Mouse (Mus musculus): ENCODE measurements around the gene Tspan4. TPM values are rescaled to one million over a fixed set of nuclear protein-coding genes. Genes with fewer than 3 reads are reported as not detected.

The Tspan4 gene
- polyA plus RNA-seq, 1 experiment from 2014 or later: 36.8 TPM

- Histone ChIP-seq H3K36me3 (peaks cover 45% of the 10 kb centered on the region), H3K4me2 (replicated peaks) (peak overlapping the region; percentile 72), H3K4me3 (peak overlapping the region; percentile 50), H3K4me1 (peaks cover 47% of the 10 kb centered on the region), H3K27me3 (no peaks in the 10 kb centered on the region), H3K9ac (peak overlapping the region; percentile 68), H3K9me3 (no peaks in the 10 kb centered on the region), H3K27ac (no peak overlapping the region)
- WGBS: 80% methylated on average over 15 of the region's 15 CpGs
- ATAC-seq (ENCODE audit: insufficient number of reproducible peaks, insufficient read depth, low FRiP score, low TSS enrichment): no peak
Observed at GRCm38 (mm10) chr7:141433517-141434400, 41.3 kb upstream of the Tspan4 start.

GRCm38 (mm10) chr7:141434464-141434863 lies 40.6 kb upstream of the Tspan4 start:
- peaks cover 52% of the 10 kb centered on the region for H3K36me3 ChIP-seq
- ATAC-seq (ENCODE audit: insufficient number of reproducible peaks, insufficient read depth, low FRiP score, low TSS enrichment): no peak

GRCm38 (mm10) chr7:141435129-141435855 lies 39.7 kb upstream of the Tspan4 start:
- Histone ChIP-seq H3K4me3 (peak overlapping the region; percentile 50), H3K27me3 (no peaks in the 10 kb centered on the region), H3K4me2 (replicated peaks) (peak overlapping the region; percentile 72), H3K9ac (peak overlapping the region; percentile 68), H3K27ac (peak overlapping the region; percentile 67), H3K9me3 (no peaks in the 10 kb centered on the region), H3K36me3 (peaks cover 57% of the 10 kb centered on the region), H3K4me1 (peaks cover 35% of the 10 kb centered on the region)
- ATAC-seq (ENCODE audit: insufficient number of reproducible peaks, insufficient read depth, low FRiP score, low TSS enrichment): no peak
- WGBS: 5% methylated on average over 17 of the region's 17 CpGs

More at GRCm38 (mm10) chr7:141434464-141434863, 40.6 kb upstream of the Tspan4 start:
- H3K4me1 ChIP-seq: peaks cover 40% of the 10 kb centered on the region
- H3K9ac ChIP-seq: peak overlapping the region; percentile 68
- H3K27ac ChIP-seq: peak overlapping the region; percentile 67; the same call in 1 of the 2 replicates
- 14% methylated on average over 8 of the region's 8 CpGs for WGBS
- H3K27me3 ChIP-seq: no peaks in the 10 kb centered on the region
- no peaks in the 10 kb centered on the region for H3K9me3 ChIP-seq
- peak overlapping the region; percentile 72 for H3K4me2 ChIP-seq (replicated peaks)
- H3K4me3 ChIP-seq: peak overlapping the region; percentile 50

GRCm38 (mm10) chr7:141435856-141436522 lies 39.1 kb upstream of the Tspan4 start:
- Histone ChIP-seq H3K9me3 (no peaks in the 10 kb centered on the region), H3K9ac (no peak overlapping the region), H3K27ac (no peak overlapping the region), H3K4me2 (replicated peaks) (peak overlapping the region; percentile 92), H3K4me3 (peak overlapping the region; percentile 67), H3K4me1 (peaks cover 35% of the 10 kb centered on the region), H3K27me3 (no peaks in the 10 kb centered on the region), H3K36me3 (peaks cover 56% of the 10 kb centered on the region)
- no peak for ATAC-seq (ENCODE audit: insufficient number of reproducible peaks, insufficient read depth, low FRiP score, low TSS enrichment)
- WGBS: 76% methylated on average over 9 of the region's 9 CpGs

GRCm38 (mm10) chr7:141436523-141436892 lies 38.5 kb upstream of the Tspan4 start:
- H3K36me3 ChIP-seq: peaks cover 56% of the 10 kb centered on the region
- peak overlapping the region; percentile 67 for H3K4me3 ChIP-seq
- H3K4me1 ChIP-seq: peaks cover 35% of the 10 kb centered on the region
- H3K27me3 ChIP-seq: no peaks in the 10 kb centered on the region
- peak overlapping the region; percentile 92 for H3K4me2 ChIP-seq (replicated peaks)
- ATAC-seq (ENCODE audit: insufficient number of reproducible peaks, insufficient read depth, low FRiP score, low TSS enrichment): no peak
- peak overlapping the region; percentile 72; the same call in 1 of the 2 replicates for H3K27ac ChIP-seq
- peak overlapping the region; percentile 87; the same call in 1 of the 2 replicates for H3K9ac ChIP-seq
- H3K9me3 ChIP-seq: no peaks in the 10 kb centered on the region
- WGBS: 66% methylated on average over 2 of the region's 2 CpGs

GRCm38 (mm10) chr7:141437178-141438120 lies 37.6 kb upstream of the Tspan4 start, which contains the start of gene Slc25a22:
Slc25a22 (minus strand) TSS chr7:141437892.
- no peaks in the 10 kb centered on the region for H3K27me3 ChIP-seq
- peak within 1 kb of the TSS; percentile 67 for H3K4me3 ChIP-seq

GRCm38 (mm10) chr7:141438201-141438968 lies 36.7 kb upstream of the Tspan4 start:
- Histone ChIP-seq H3K9ac (no peak overlapping the region), H3K4me3 (no peak overlapping the region), H3K36me3 (peaks cover 46% of the 10 kb centered on the region), H3K4me1 (peaks cover 54% of the 10 kb centered on the region), H3K4me2 (replicated peaks) (no peak overlapping the region), H3K27ac (no peak overlapping the region), H3K9me3 (no peaks in the 10 kb centered on the region), H3K27me3 (no peaks in the 10 kb centered on the region)
- ATAC-seq (ENCODE audit: insufficient number of reproducible peaks, insufficient read depth, low FRiP score, low TSS enrichment): no peak
- 86% methylated on average over 12 of the region's 12 CpGs for WGBS

More at GRCm38 (mm10) chr7:141437178-141438120, 37.6 kb upstream of the Tspan4 start, which contains the start of gene Slc25a22:
- 6% methylated on average over 53 of the region's 53 CpGs for WGBS
- Histone ChIP-seq H3K4me2 (replicated peaks) (peak within 1 kb of the TSS; percentile 92), H3K4me1 (peaks cover 45% of the 10 kb centered on the region), H3K36me3 (peaks cover 53% of the 10 kb centered on the region), H3K9me3 (no peaks in the 10 kb centered on the region), H3K9ac (peak within 1 kb of the TSS; percentile 87), H3K27ac (peak within 1 kb of the TSS; percentile 72)
- peak; percentile 71 for ATAC-seq (ENCODE audit: insufficient number of reproducible peaks, insufficient read depth, low FRiP score, low TSS enrichment)

GRCm38 (mm10) chr7:141439140-141439679 lies 35.8 kb upstream of the Tspan4 start:
- H3K36me3 ChIP-seq: peaks cover 41% of the 10 kb centered on the region
- WGBS: 91% methylated on average over 10 of the region's 10 CpGs
- H3K9ac ChIP-seq: no peak overlapping the region
- H3K4me1 ChIP-seq: peaks cover 47% of the 10 kb centered on the region
- H3K27me3 ChIP-seq: no peaks in the 10 kb centered on the region
- no peak overlapping the region for H3K4me2 ChIP-seq (replicated peaks)
- no peak overlapping the region for H3K27ac ChIP-seq
- no peak overlapping the region for H3K4me3 ChIP-seq
- no peaks in the 10 kb centered on the region for H3K9me3 ChIP-seq
- no peak for ATAC-seq (ENCODE audit: insufficient number of reproducible peaks, insufficient read depth, low FRiP score, low TSS enrichment)

GRCm38 (mm10) chr7:141439811-141440210 lies 35.2 kb upstream of the Tspan4 start:
- H3K9ac ChIP-seq: no peak overlapping the region
- H3K36me3 ChIP-seq: peaks cover 41% of the 10 kb centered on the region
- WGBS: 93% methylated on average over 11 of the region's 11 CpGs
- H3K27ac ChIP-seq: no peak overlapping the region
- H3K4me3 ChIP-seq: no peak overlapping the region
- no peak for ATAC-seq (ENCODE audit: insufficient number of reproducible peaks, insufficient read depth, low FRiP score, low TSS enrichment)
- H3K9me3 ChIP-seq: no peaks in the 10 kb centered on the region
- H3K4me2 ChIP-seq (replicated peaks): no peak overlapping the region
- peaks cover 41% of the 10 kb centered on the region for H3K4me1 ChIP-seq
- no peaks in the 10 kb centered on the region for H3K27me3 ChIP-seq

- Histone ChIP-seq H3K9me3 (no peaks in the 10 kb centered on the region), H3K4me3 (no peak overlapping the region), H3K9ac (no peak overlapping the region), H3K4me2 (replicated peaks) (no peak overlapping the region), H3K36me3 (peaks cover 41% of the 10 kb centered on the region), H3K27me3 (no peaks in the 10 kb centered on the region), H3K27ac (no peak overlapping the region), H3K4me1 (peaks cover 35% of the 10 kb centered on the region)
- WGBS: 40% methylated on average over 6 of the region's 6 CpGs
- no peak for ATAC-seq (ENCODE audit: insufficient number of reproducible peaks, insufficient read depth, low FRiP score, low TSS enrichment)
Observed at GRCm38 (mm10) chr7:141440613-141441012, 34.4 kb upstream of the Tspan4 start.
